Mouse (Mus musculus): ENCODE data around the gene Vmn1r180. TPM values are rescaled to one million over a fixed set of nuclear protein-coding genes. Genes with fewer than 3 reads are reported as not detected.
A peak's percentile ranks its signal among the peaks of the same experiment; 100 is the strongest.
"Not testable (repeated sequence)": the region's sequence is repeated elsewhere in the genome, so short reads cannot be mapped to it uniquely, and the experiment has no call there.

The Vmn1r180 gene
- not detected for total RNA-seq (2021)
- long read RNA-seq, experiment 1: 0 reads
- long read RNA-seq, experiment 2: 0 reads

DNA sequence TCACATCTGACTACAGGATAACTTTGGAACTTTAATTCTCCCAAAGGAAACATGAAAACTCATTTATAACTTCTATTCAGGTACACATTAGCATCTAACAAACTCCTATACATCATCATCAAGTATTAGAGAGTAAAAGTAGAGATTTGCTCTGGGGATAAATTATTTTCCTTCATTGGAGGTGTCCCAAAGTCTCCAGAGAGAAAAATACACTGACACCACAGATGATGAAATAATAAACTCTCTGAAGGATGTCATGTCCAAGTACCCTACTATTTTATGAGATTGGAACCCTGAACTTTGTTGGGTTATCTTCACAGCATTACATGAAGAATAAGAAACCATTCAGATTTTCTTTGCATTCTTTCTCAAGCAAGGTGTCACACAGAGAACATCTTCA is at the start of gene Vmn1r180:
TSS of gene Vmn1r180 (plus strand) at position 301 of the 400 bp plus-strand sequence.
- no peak for DNase-seq

DNA sequence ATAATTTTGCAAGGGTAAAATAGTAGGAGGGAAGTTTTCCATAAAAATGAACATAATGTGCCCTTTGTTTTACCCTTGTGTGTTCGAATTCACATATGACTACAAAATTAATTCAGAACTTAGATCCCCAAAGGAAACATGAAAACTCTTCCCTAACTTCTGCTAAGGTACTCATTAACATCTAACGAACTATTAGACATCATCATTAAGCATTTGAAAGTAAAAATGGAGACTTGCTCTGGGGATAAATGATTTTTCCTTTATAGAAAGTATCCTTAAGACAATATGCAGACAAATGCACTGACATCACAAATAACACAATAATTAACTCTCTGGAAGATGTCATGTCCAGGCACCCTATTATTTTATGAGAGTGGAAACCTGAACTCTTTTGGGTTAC is 23.8 kb upstream of the Vmn1r180 start, which contains the start of gene Vmn1r179:
TSS of gene Vmn1r179 (plus strand) at position 301 of the 400 bp plus-strand sequence.
- no peak for DNase-seq

DNA sequence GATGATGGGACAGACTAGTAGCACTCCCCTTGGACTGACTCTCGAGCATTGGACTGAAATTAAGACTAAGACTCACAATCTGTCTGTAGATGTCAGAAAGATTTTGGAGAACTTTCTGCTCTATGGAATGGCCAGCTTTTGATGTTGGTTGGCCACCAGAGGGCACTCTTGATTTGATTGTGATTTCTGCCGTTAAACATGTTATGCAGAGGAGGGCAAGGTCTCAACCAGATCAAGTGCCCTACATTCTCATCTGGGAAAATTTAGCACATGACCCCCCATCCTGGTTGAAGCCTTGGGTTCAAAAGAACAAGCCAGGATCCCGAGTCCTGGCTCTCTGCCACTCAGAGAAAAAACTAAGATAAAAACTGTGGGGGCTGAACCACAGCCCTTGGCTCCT is 17.6 kb downstream of the Vmn1r180 start:
- peak; percentile 11 to 18 for DNase-seq

DNA sequence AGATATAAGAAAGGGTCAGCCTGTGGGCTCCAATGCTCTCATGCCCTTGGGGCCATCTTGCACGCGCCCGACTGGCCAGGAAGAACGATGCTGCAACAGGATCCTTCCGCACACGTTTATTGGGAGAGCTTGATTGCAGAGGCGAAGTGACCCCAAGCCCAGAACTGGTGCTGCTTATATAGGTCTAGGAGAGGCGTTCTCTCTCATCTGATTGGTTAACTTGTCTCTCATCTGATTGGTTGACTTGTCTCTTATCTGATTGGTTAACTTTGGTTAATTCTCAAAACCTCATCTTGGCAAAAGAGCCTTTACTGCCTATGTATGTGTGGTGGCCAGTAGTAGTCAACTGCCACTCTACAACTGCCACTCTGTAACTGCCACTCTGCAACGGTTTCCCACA is 23.9 kb downstream of the Vmn1r180 start, which contains the start of gene Vmn1r181:
TSS of gene Vmn1r181 (plus strand) at position 301 of the 400 bp plus-strand sequence.
- DNase-seq: not testable (repeated sequence)

DNA sequence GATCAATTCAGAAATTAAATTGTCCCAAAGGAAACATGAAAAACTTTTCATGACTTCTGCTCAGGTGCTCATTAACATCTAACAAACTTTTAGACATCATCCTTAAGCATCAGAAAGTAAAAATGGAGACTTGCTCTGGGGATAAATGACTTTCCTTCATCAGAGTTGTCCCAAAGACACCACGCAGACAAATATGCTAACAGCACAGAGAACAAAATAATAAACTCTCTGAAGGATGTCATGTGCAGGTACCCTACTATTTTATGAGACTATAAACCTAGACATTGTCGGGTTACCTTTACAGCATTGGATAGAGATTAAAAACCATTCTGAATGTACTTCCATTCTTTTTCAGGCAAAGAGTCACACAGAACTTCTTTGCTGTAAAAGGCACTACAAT is 51.0 kb downstream of the Vmn1r180 start, which contains the start of gene V1rd19:
TSS of gene V1rd19 (plus strand) at position 301 of the 400 bp plus-strand sequence.
- no peak for DNase-seq

Other genes with a start within 250 kb of the Vmn1r180 start
- not detected for gene Vmn1r173, start 249.9 kb upstream of the Vmn1r180 start, total RNA-seq (2021)
- gene Vmn1r174, start 198.4 kb upstream of the Vmn1r180 start, total RNA-seq (2021): not detected
- gene Vmn1r175, start 140.0 kb upstream of the Vmn1r180 start, total RNA-seq (2021): not detected
- gene Vmn1r176, start 113.3 kb upstream of the Vmn1r180 start, total RNA-seq (2021): not detected
- not detected for gene Vmn1r177, start 84.2 kb upstream of the Vmn1r180 start, total RNA-seq (2021)
- gene Vmn1r178, start 58.6 kb upstream of the Vmn1r180 start, total RNA-seq (2021): not detected
- not detected for gene Vmn1r179, start 23.7 kb upstream of the Vmn1r180 start, total RNA-seq (2021)
- gene Vmn1r181, start 24.0 kb downstream of the Vmn1r180 start, total RNA-seq (2021): not detected
- gene V1rd19, start 51.1 kb downstream of the Vmn1r180 start, total RNA-seq (2021): not detected
- not detected for gene Vmn1r183, start 102.6 kb downstream of the Vmn1r180 start, total RNA-seq (2021)
- gene Zfp180, start 131.3 kb downstream of the Vmn1r180 start, total RNA-seq (2021): 10 to 100 TPM; 23.3 to 26.3 TPM
- 1 to 10 TPM; 2.8 to 3.4 TPM for gene Zfp112, start 161.7 kb downstream of the Vmn1r180 start, total RNA-seq (2021)
- 1 to 10 TPM; 8.8 TPM for gene Zfp235, start 183.5 kb downstream of the Vmn1r180 start, total RNA-seq (2021)
- under 1 TPM; 0.20 to 0.70 TPM for gene Zfp114, start 224.4 kb downstream of the Vmn1r180 start, total RNA-seq (2021)

Data from adrenal gland, postnatal 36 days (tissue).